Comparison of ENCODE assay signal across 27 mouse cellular contexts in the genomic region with DNA sequence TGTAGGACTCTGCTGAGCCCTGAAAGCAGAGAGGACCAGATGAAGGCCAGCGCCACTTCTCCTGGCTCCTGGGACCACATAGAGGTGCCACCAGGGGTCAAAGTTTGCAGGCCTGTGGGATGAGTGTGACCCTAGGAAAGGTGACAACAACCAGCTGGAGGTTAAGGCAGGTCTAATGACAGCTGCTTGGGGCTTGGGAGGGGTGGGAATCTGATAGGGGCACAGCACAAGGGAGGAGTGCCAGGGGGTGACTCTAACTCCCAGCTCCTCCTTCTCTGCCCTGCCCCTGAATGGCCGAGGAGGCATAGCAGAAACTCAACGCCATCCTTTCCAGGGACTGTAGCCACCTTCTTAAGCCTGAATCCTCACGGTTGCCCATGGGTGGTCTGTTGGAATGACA. TPM values are rescaled to one million over a fixed set of nuclear protein-coding genes. Genes with fewer than 3 reads are reported as not detected.
DNase-seq lines count a peak whose midpoint lies in the region; ATAC-seq and TF ChIP-seq lines count a peak whose summit lies in the region.
"Had no signal": no experiment of that assay in that cellular context is flagged by ENCODE, and none has a peak within 500 bp of the region (broad histone marks: within the 10 kb centered on the region; RNA-seq: fewer than 3 reads in every experiment).

No protein-coding gene starts in this region.

- TF ChIP-seq CTCF in gastrocnemius, adult 2 months (IDR thresholded peaks at IDR 0.05), result no peak

- DNase-seq in gastrocnemius, adult 2 months, result peak; percentile 87
- DNase-seq in gastrocnemius, postnatal 10 days, result no peak
- peak; percentile 78 for DNase-seq in gastrocnemius, postnatal 25 days
- DNase-seq in left cerebral cortex, adult 8-10 months (ENCODE audit: low spot score in 2 of 2), result no peak
- DNase-seq: adrenal gland, adult 2 months; adrenal gland, postnatal 14 days; cerebellum, adult 11-12 months; cerebellum, adult 8-10 months; cerebellum, postnatal 10 days; cerebellum, postnatal 36 days; embryo, embryonic 11 days; forebrain, postnatal 0 days; heart, adult 18-20 months; heart, postnatal 10 days; heart, postnatal 36 days had no signal

- H3ac ChIP-seq in myocyte (ENCODE audit: control insufficient read depth, insufficient read length), result no peak overlapping the region

- no peak overlapping the region for H3K4me2 ChIP-seq in myocyte (ENCODE audit: low read depth)
- H3K4me2 ChIP-seq: embryonic facial prominence, embryonic 15.5 days; heart, embryonic 12.5 days; heart, embryonic 15.5 days; hindbrain, embryonic 13.5 days; intestine, embryonic 15.5 days had no signal

- intact Hi-C loops in gastrocnemius, adult 2 months (cut with DNase I), result no loop called here

- ATAC-seq in cerebellum, adult (ENCODE audit: insufficient number of reproducible peaks, low FRiP score, low TSS enrichment), result no peak
- ATAC-seq: CD4-positive, CD25-positive, alpha-beta regulatory T cell, adult 4 months; forebrain, embryonic 14.5 days; forebrain, postnatal 0 days; hindbrain, embryonic 16.5 days; intestine, embryonic 15.5 days had no signal

- peaks cover 35% of the 10 kb centered on the region for H3K36me3 ChIP-seq in myocyte (ENCODE audit: control insufficient read depth, insufficient read depth)
- H3K36me3 ChIP-seq: heart, embryonic 15.5 days had no signal

- peak overlapping the region; percentile 81 for H3K4me3 ChIP-seq in gastrocnemius, adult 2 months
- no peak overlapping the region for H3K4me3 ChIP-seq in myocyte
- H3K4me3 ChIP-seq: embryonic facial prominence, embryonic 15.5 days; heart, embryonic 12.5 days; heart, embryonic 15.5 days; hindbrain, embryonic 10.5 days; hindbrain, embryonic 13.5 days; intestine, embryonic 15.5 days had no signal

- H3K27ac ChIP-seq in gastrocnemius, adult 2 months, result peak overlapping the region; percentile 96
- H3K27ac ChIP-seq: embryonic facial prominence, embryonic 15.5 days; heart, embryonic 15.5 days; hindbrain, embryonic 10.5 days; hindbrain, embryonic 13.5 days; intestine, embryonic 15.5 days had no signal

- peaks cover 16% of the 10 kb centered on the region for H3K79me2 ChIP-seq in myocyte (ENCODE audit: control insufficient read depth, insufficient read depth)

- H3K27me3 ChIP-seq in myocyte (ENCODE audit: control insufficient read depth, insufficient read depth, insufficient read length), result no peaks in the 10 kb centered on the region
- H3K27me3 ChIP-seq: embryonic facial prominence, embryonic 15.5 days; hindbrain, embryonic 13.5 days; intestine, embryonic 15.5 days had no signal

- no peak for TF ChIP-seq POLR2A in myocyte (IDR thresholded peaks at IDR 0.05; ENCODE audit: insufficient read length, low read depth)

TF ChIP-seq in myocyte, 11 proteins besides CTCF, POLR2A, EP300 and RAD21:
- peak in 2 of 3 experiments; percentile 53 to 80 for TF ChIP-seq MYOG (IDR thresholded peaks at IDR 0.05; ENCODE audit: control insufficient read depth in 1 of 3, insufficient read depth in 1 of 3, insufficient read length in 2 of 3, low read depth in 2 of 3)
- TF ChIP-seq TCF3 (IDR thresholded peaks at IDR 0.05; ENCODE audit: insufficient read length, low read depth), result no peak
- TF ChIP-seq MYOD1 (IDR thresholded peaks at IDR 0.05; ENCODE audit: control insufficient read depth in 1 of 3, insufficient read length in 2 of 3, low read depth in 2 of 3), result peak; percentile 7 to 78 (median 20)

RNA-seq across cellular contexts. Expression of a gene that starts 6.0 kb away (rescaled TPM):
- total RNA-seq in gastrocnemius, adult 2 months (2021), result 100 to 1,000 TPM; 199 to 214 TPM
- total RNA-seq in gastrocnemius, postnatal 10 days (2021), result 100 to 1,000 TPM; 313 to 347 TPM
- total RNA-seq in gastrocnemius, postnatal 25 days (2021), result 100 to 1,000 TPM; 212 to 259 TPM
- 163 TPM for polyA plus RNA-seq in myocyte (2012; fragmentation: generic; extraction: Trizol)
- 100 to 1,000 TPM; 127 to 142 (median 137) TPM for total RNA-seq in left cerebral cortex, adult 8-10 months (2022)

RNA-seq across cellular contexts. Expression of a gene that starts 9.7 kb away (rescaled TPM):
- 100 to 1,000 TPM; 404 to 490 TPM for total RNA-seq in gastrocnemius, adult 2 months (2021)
- 100 to 1,000 TPM; 848 to 925 TPM for total RNA-seq in gastrocnemius, postnatal 10 days (2021)
- 100 to 1,000 TPM; 421 to 453 TPM for total RNA-seq in gastrocnemius, postnatal 25 days (2021)
- polyA plus RNA-seq in myocyte (2012; fragmentation: generic; extraction: Trizol), result 2,972 TPM
- 100 to 1,000 TPM; 564 to 674 (median 627) TPM for total RNA-seq in left cerebral cortex, adult 8-10 months (2022)

RNA-seq across cellular contexts. Expression of a gene that starts 20.8 kb away (rescaled TPM):
- total RNA-seq in gastrocnemius, adult 2 months (2021), result under 1 TPM; 0.31 to 0.47 TPM
- total RNA-seq in gastrocnemius, postnatal 10 days (2021), result 1 to 10 TPM in 1 of 2 experiments, under 1 TPM in 1; 0.82 to 1.8 TPM
- under 1 TPM in 1 of 2 experiments, not detected in 1; 0.27 TPM for total RNA-seq in gastrocnemius, postnatal 25 days (2021)
- 2.1 TPM for polyA plus RNA-seq in myocyte (2012; fragmentation: generic; extraction: Trizol)
- total RNA-seq in left cerebral cortex, adult 8-10 months (2022), result 1 to 10 TPM; 1.5 to 2.1 (median 1.7) TPM

RNA-seq across cellular contexts. Expression of a gene that starts 30.6 kb away (rescaled TPM):
- total RNA-seq in gastrocnemius, adult 2 months (2021), result 1 to 10 TPM; 3.0 to 3.1 TPM
- 10 to 100 TPM in 1 of 2 experiments, 1 to 10 TPM in 1; 8.3 to 10.7 TPM for total RNA-seq in gastrocnemius, postnatal 10 days (2021)
- 1 to 10 TPM; 3.1 TPM for total RNA-seq in gastrocnemius, postnatal 25 days (2021)
- polyA plus RNA-seq in myocyte (2012; fragmentation: generic; extraction: Trizol), result 2.7 TPM
- total RNA-seq in left cerebral cortex, adult 8-10 months (2022), result 10 to 100 TPM; 41.2 to 46.2 (median 43.9) TPM

RNA-seq across cellular contexts. Expression of a gene that starts 36.4 kb away (rescaled TPM):
- under 1 TPM in 1 of 2 experiments, not detected in 1; 0.11 TPM for total RNA-seq in gastrocnemius, adult 2 months (2021)
- under 1 TPM; 0.26 to 0.36 TPM for total RNA-seq in gastrocnemius, postnatal 10 days (2021)
- total RNA-seq in gastrocnemius, postnatal 25 days (2021), result under 1 TPM in 1 of 2 experiments, not detected in 1; 0.13 TPM
- polyA plus RNA-seq in myocyte (2012; fragmentation: generic; extraction: Trizol), result 41.7 TPM
- 100 to 1,000 TPM in 1 of 4 experiments, 10 to 100 TPM in 3; 83.1 to 109 (median 94.1) TPM for total RNA-seq in left cerebral cortex, adult 8-10 months (2022)
- total RNA-seq: MEL had no signal
- polyA plus RNA-seq: CD4-positive, CD25-positive, alpha-beta regulatory T cell, adult 4 months had no signal

Comparison
In these comparisons a context has a peak if more than half of its experiments do, and no peak if none do; other contexts are left out.
1. DNase-seq: peak in gastrocnemius, adult 2 months (single experiment) and gastrocnemius, postnatal 25 days (single experiment); none in gastrocnemius, postnatal 10 days (single experiment) and left cerebral cortex, adult 8-10 months (0 of 2).